Mouse (Mus musculus) brain, embryonic 18.5 days (tissue): ENCODE data around the gene Tsnax.

Experiments used
- DNase-seq: peaks from one replicate; pipeline ENCODE4 v3.0.0-alpha.2; 2012; ENCODE audit warnings: low read depth, low spot score

Gene Tsnax

DNA sequence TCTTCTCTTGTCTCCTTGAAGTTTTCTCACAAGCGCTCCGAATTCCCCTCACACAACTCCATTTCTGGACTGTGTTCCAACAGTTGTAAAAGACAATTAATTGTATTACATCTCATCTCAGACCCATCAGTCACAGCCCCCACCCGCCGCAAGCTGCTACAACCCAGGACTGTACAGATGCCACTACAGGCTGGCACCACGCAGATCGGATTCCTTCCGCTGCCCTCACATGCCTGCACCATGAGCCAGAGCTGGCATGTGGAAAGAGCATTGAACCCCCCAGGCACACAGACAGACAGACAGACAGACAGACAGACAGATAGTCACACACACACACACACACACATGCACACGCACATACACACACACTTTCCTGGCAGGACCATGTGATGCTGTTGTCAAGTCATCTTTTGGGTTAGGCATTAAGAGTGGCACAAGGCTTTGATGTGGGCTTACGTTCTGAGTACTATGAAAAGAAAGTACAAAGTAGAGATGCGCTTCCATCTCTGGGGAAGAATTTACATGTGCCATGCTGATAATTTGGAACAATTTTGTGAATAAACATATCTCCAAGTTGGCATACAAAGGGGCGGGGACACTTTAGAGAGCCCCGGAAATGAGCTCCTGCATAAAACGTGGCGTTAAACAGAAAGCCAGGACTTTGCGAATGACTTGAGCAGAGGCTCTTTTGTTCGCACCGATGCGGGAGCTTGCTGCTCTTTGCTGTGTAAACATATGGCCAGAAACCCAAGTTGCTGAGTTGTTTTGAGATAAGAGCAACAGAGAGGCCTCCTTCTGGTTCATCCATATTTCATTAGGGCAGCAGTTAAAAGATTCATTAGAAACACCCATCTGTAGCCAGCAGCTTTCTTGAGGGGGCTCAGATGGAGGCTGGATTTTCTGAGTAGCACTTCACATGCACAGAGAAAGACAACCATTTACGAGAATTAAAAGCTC is 67.9 kb downstream of the Tsnax start:
- peak; percentile 45 for DNase-seq

DNA sequence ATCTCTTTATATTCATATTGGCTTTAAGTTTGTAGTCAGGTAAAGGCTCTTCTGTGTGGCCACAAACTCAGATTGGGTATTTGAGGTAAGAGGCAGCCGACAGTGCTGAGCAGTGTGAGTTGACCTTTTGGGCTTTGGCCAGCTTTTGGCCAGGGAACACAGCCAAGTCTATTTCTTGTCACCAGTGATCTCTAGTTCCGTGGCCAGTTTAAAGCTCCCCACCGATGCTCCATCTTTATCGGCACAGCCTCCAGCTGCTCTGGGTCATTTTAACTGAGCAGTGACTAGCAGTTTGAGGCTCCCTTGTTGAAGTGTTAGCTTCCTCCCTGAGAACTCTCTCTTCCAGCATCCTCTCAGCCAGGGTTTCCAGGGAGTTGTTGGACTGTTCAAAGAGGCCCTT is 70.9 kb downstream of the Tsnax start:
- no peak for DNase-seq
